Mouse (Mus musculus) MEL-GATA-1-ER (cell line): ENCODE data around the gene Nexn.
"Not testable (repeated sequence)": the region's sequence is repeated elsewhere in the genome, so short reads cannot be mapped to it uniquely, and the experiment has no call there.

Experiments used
- DNase-seq: peaks from one replicate; pipeline ENCODE4 v3.0.0-alpha.2; 2012; ENCODE audit warnings: low read depth; ENCODE audit errors: extremely low read depth

Gene Nexn

GRCm38 (mm10) chr3:152199125-152199524 is 67.0 kb downstream of the Nexn start:
- no peak for DNase-seq

GRCm38 (mm10) chr3:152197246-152197645 is 68.9 kb downstream of the Nexn start:
- DNase-seq, result not testable (repeated sequence)

GRCm38 (mm10) chr3:152193635-152194097 is 72.5 kb downstream of the Nexn start:
- DNase-seq, result peak; percentile 99

GRCm38 (mm10) chr3:152193177-152193576 is 73.0 kb downstream of the Nexn start:
- no peak for DNase-seq

GRCm38 (mm10) chr3:152192238-152192931 is 73.8 kb downstream of the Nexn start:
- peak; percentile 74 for DNase-seq

- peak; percentile 77 for DNase-seq
These were observed 74.3 kb downstream of the Nexn start for GRCm38 (mm10) chr3:152191791-152192237.

- peak; percentile 66 for DNase-seq
These were observed 75.3 kb downstream of the Nexn start for GRCm38 (mm10) chr3:152190679-152191477.

GRCm38 (mm10) chr3:152189306-152189705 is 76.8 kb downstream of the Nexn start:
- peak; percentile 51 for DNase-seq
